Mouse (Mus musculus) layer of hippocampus, postnatal 14 days (tissue): ENCODE data around the gene Zbtb2. TPM values are rescaled to one million over a fixed set of nuclear protein-coding genes. Genes with fewer than 3 reads are reported as not detected.

ENCODE experiments used
- DNase-seq, 2 experiments: peaks; one replicate each; pipeline ENCODE4 v3.0.0; 2021 to 2022; ENCODE audit warnings: low spot score in 2 of 2, mixed read lengths in 1 of 2
- total RNA-seq, 2 experiments: library from RNA; stranded (reverse); gene quantifications; 2 replicates each; pipeline ENCODE4 v1.2.3; 2021

Gene Zbtb2
- total RNA-seq, 2 experiments from 2014 or later = 9.9 to 10.6 TPM

DNA sequence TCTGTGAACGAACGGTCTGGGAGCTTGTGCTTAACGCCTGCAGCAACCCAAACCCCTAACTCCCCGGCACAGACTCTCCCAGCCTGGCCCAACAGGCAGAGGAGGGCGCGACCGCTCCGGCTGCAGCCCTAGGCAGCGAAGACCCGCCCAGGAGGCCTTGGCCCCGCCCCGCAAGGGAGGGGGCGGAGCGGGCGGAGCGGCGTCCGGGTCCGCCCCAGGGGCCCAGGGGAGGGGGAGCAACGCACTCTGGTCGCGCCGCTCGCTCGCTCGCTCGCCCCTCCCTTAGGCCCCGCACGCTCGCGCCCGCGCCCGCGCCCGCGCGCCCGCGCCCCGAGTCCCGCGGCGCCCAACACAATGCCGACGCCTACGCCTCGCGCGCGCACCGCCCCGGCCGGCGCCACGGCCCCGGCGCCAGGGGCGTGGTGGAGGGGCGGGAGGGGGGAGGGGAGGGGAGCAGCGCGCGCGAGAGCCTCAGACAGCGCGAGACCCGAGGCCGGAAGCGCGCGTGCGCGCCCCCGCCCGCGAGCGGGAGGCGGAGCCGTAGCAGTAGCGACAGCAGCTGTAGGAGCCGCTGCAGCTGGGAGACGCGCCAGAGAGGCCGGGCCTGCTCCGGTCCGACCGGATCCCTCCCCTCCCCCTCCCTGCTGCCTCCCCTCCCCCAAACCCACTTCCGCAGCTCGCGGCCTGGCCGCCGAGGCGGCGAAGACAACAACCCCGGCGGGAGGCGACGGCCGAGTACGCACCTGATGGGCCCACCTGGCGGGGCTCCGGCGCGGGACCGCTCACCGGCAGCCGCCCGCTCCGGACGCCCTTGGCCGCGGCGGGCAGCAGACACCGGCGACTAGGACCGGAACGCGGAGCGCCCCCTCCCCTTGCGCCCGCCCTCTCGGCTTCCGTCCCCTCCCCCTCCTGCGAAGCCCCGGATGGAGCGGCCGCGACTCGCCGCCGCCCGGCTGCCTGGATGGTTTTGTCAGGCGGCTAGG lies 1.0 kb downstream of the Zbtb2 start:
- DNase-seq = peak; percentile 90 to 95

GRCm38 (mm10) chr10:4384244-4384643 lies 3.7 kb downstream of the Zbtb2 start:
- no peak for DNase-seq

DNA sequence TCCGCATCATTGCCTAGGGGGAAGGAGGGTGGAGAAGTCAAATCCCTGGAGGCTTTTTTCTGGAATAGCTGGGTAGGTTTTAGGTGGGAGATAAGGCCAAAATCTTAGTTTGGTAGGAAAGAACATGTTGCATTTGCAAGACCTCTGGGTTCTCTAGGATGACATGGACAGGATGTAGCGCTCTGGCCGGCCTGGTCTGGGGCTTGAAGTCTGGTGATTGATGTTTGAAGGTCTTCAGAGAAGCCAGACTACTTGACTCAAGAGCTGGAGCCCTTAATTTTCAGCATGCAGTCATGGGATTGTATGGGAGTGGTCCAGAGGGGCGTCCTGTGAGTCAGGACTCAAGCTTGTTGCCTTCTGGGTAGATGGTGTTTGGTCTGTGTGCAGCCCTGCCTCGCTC lies 7.2 kb downstream of the Zbtb2 start:
- DNase-seq = no peak

DNA sequence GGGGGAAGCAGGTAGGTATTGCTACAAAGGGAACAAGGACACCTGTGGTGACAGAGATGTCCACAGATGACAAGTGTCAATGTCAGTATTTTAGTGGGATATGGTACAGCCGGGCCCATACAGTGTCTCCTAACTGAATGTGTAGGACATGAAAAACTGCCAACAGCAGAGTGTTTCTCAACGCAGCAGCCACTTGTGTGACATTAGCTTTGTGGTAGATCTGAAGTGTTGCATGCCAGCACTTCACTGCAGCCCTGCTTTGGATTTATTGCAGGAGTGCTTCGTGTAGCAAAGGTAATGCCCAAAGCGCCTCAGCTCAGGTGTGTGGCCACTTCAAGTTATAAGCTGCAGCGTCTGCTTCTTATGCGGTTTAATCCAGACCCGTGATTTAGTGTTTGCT lies 11.0 kb downstream of the Zbtb2 start:
- no peak for DNase-seq

DNA sequence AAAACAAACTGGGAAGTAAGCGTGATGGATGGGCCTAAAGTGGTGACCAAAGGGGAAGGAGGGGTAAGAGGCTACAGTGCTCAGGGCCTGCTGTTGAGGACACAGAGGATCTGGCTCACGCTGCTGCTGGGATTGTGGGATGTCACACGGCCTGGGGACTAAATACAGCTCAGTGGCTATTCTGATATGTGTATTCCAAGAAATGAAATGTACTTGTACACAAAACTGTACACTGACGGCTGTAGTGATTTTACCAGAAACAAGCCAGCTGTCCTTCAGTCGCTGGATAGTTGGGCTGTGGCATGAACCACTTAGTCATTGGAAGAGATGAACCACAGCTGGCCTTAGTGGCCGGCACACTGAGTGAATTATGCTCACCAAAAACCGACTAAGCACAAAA lies 11.4 kb downstream of the Zbtb2 start:
- no peak for DNase-seq

GRCm38 (mm10) chr10:4375267-4375666 lies 12.6 kb downstream of the Zbtb2 start:
- DNase-seq = no peak

GRCm38 (mm10) chr10:4374734-4375133 lies 13.2 kb downstream of the Zbtb2 start:
- DNase-seq = no peak

GRCm38 (mm10) chr10:4374239-4374638 lies 13.7 kb downstream of the Zbtb2 start:
- DNase-seq = no peak

DNA sequence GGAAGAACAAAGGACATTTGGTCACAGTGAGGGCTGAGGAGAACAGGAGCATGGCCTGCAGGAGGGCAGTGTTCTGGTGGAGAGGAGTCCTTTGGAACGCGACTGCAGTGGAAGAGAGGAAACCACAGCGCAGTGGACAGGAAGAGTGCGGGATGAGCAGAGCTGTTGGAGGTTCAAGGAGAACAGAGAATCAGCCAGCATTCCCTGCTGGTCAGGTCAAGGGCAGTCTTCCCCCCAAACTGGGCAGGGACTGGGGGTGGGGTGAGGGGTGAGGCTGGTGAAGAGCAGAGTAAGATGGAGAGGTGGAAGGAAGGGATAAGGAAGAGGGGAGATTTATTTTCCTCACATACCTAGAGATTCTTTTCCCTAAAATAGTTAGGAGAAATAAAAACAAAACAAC lies 14.3 kb downstream of the Zbtb2 start:
- no peak for DNase-seq

DNA sequence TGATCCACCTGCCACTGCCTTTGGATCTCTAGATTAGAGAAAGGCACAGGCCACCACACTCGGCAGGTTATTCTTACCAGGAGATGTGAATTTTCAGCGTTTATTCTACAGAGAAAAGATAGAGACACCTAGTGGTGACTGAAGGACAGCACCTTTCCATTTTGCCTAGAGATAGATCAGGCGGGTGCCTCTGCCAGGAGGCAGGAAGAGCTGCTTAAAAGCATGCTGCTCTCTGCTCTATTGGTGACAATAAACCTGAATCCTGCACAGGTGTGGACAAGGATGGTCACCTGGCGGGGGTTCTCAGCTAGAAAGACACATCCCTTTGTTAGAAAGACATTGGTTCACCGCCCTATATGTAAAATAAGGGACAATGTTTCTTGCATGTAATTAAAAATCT lies 15.9 kb downstream of the Zbtb2 start:
- peak in 1 of 2 experiments; percentile 68 for DNase-seq

DNA sequence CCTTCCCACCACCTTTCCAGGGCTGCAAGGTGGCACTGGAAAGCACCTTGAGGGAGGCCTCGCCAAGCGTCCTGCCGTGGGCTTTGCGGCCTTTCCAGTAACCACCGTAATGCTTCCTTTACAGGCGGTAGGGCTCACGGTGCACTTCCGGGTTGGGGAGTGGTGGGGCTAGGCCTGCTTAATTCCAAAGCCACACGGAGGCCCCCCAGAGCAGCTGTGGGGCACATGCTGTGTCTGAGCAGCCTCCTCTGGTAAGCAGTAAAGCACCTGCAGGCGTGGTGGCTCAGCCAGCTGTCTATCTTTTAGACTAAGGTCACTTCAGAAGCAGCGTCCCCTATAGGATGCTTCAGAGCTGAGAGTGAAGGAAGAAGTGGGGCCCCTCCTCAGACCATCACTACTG lies 17.8 kb downstream of the Zbtb2 start:
- no peak for DNase-seq

GRCm38 (mm10) chr10:4364618-4365017 lies 23.3 kb downstream of the Zbtb2 start:
- no peak for DNase-seq

DNA sequence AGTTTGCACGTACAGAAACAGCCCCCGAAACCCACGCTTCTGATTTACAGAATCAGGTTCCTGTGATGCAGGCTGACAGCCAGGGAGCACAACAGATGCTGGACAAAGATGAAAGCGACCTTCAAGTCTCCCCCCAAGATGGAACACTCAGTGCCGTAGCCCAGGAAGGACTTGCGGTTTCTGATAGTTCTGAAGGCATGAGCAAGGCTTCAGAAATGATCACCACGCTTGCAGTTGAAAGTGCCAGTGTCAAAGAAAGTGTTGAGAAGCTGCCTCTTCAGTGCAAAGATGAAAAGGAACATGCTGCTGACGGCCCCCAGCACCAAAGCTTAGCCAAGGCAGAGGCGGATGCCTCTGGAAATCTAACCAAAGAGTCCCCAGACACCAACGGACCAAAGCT lies 30.5 kb downstream of the Zbtb2 start:
- DNase-seq = no peak

DNA sequence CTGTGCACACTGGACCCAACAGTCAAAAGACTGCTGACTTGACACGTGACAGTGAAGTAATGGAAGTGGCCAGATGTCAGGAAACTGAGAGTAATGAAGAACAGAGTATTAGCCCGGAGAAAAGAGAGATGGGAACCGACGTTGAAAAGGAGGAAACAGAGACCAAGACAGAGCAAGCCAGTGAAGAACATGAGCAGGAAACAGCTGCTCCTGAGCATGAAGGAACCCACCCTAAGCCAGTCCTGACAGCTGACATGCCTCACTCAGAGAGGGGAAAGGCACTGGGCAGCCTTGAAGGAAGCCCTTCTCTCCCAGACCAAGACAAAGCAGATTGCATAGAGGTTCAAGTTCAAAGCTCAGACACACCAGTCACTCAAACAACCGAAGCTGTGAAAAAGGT lies 31.3 kb downstream of the Zbtb2 start:
- DNase-seq = no peak

DNA sequence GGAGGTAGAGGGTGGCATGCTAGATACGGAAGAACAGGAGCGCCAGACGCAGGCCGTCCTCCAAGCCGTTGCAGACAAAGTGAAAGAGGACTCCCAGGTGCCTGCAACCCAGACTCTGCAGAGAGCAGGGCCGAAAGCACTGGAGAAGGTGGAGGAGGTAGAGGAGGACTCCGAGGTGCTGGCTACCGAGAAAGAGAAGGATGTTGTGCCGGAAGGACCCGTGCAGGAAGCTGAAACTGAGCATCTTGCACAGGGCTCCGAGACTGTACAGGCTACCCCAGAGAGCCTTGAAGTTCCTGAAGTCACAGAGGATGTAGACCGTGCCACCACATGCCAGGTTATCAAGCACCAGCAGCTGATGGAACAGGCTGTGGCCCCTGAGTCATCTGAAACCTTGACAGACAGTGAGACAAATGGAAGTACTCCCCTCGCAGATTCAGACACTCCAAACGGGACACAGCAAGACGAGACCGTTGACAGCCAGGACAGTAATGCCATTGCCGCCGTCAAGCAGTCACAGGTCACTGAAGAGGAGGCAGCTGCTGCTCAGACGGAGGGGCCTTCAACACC lies 31.9 kb downstream of the Zbtb2 start:
- DNase-seq = no peak

GRCm38 (mm10) chr10:4354371-4355260 lies 33.3 kb downstream of the Zbtb2 start:
- no peak for DNase-seq

DNA sequence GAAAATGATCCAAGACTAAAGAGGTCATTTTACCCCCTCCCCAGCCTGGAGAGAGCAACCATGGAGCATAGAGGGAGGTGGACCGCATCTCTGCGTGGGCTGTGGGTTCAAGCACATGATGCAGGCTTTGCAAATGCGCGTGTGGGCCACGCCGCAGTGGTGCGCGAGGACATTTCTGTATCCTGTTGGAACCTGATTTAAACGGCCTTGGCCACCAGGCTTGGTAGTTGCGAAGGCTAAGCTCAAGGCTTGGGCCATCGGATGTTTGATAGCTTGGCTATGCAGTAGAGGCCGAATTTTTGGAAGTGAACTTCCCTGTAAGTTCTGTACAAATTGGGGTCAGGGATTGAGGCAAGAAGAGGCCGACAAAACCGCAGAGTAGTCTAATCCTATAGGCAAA lies 40.3 kb downstream of the Zbtb2 start:
- DNase-seq = no peak

DNA sequence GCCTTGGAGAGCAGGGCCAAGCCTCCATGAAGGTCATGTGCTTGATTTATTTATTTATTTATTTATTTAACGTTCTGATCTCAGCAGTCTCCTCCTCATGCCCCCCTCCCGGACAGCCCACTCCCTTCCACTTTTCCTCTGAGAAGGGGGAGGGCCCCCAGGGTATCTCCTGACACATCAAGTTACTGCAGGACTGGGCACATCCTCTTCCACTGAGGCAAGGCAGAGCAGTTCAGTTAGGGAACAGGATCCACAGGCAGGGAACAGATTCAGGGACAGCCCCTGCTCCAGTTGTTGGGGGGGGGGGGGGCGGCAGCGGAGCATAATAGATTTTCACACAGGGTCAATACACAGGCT lies 40.8 kb downstream of the Zbtb2 start:
- DNase-seq = no peak

DNA sequence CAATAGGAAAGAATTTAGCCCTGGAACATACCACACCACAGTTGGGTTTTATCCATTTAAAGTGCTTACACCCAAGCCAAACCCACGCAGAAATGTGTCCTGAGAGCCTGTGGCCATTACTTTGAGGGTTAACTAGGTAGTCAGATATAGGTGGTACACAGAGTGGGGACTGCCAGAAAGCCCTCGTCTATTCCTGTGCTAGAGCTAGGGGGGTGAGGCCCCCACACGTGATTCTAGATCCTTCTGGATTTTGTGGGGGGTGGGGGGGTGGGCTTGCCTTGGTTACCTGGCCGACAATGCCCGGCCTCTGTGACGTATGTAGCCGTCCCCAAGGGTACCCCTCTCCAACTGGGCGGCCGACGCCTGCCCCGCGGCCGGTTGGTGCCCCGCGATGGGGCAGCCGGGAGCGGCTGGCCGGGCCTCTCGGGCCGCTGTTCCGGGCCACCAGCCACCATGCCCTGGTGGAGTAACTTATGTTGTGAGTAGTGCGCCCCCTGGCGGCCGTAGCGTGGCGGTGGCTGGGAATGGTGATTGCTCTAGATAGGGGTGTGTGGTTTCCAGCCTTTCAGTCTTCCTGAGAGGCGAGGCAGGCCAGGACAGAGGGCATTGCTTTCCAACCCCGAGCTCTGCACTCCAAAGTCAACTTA lies 41.3 kb downstream of the Zbtb2 start:
- peak; percentile 85 to 90 for DNase-seq

GRCm38 (mm10) chr10:4341430-4341829 lies 46.5 kb downstream of the Zbtb2 start:
- DNase-seq = peak in 1 of 2 experiments; percentile 13

DNA sequence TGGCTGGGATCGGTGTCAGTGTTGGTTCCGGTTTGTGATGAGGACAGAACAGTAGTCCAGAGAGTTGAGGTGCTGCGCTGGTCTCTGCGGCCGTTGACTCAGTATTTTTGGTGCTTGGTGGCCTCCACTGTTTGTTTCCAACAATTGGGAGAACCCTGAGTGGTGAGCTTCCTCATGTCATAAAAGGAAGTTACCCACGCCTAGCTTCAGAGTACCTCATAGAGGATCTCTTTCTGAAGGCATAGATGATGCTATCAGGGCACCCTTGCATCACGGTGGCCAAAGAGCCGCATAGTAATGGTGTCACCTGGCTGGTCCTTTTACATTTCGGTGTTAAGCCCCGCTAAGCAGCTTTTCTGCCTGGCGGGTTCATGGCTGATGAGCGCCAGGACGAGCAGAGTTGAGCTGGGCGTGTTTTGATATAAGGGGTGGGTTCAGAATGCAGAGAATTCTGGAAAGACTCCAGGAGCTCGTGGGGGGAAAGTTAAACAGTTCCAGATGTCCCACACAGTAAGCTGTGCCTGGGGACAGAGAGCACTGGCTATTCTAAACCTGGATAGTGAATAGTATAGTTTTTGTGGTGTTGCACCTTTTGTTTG lies 48.9 kb downstream of the Zbtb2 start:
- DNase-seq = no peak
